Mouse (Mus musculus): ENCODE data around the gene Svep1. TPM values are rescaled to one million over a fixed set of nuclear protein-coding genes. Genes with fewer than 3 reads are reported as not detected.

The Svep1 gene
- polyA plus RNA-seq, 1 experiment from 2014 or later = 3.3 TPM

GRCm38 (mm10) chr4:58064721-58065120, 141.9 kb downstream of the Svep1 start:
- Histone ChIP-seq H3K36me3 (replicated peaks) (peaks cover 6% of the 10 kb centered on the region; the same call in 1 of the 2 replicates), H3K4me3 (no peak overlapping the region), H3K9me3 (no peaks in the 10 kb centered on the region), H3K4me1 (0 out of 2 replicates have a peak, but pooled peaks cover 5% of the 10 kb centered on the region), H3K27ac (replicated peaks) (no peak overlapping the region), H3K27me3 (replicated peaks; ENCODE audit: low read depth, poor library complexity, severe bottlenecking) (no peaks in the 10 kb centered on the region)
- WGBS = 68% methylated on average over 2 of the region's 2 CpGs
- no peak for DNase-seq (ENCODE audit: low spot score)

GRCm38 (mm10) chr4:58062933-58063332, 143.7 kb downstream of the Svep1 start:
- peaks cover 6% of the 10 kb centered on the region; the same call in 1 of the 2 replicates for H3K36me3 ChIP-seq (replicated peaks)
- H3K27ac ChIP-seq (replicated peaks) = no peak overlapping the region
- no peaks in the 10 kb centered on the region for H3K9me3 ChIP-seq
- H3K4me1 ChIP-seq = 0 out of 2 replicates have a peak, but pooled peaks cover 5% of the 10 kb centered on the region
- DNase-seq (ENCODE audit: low spot score) = no peak
- H3K27me3 ChIP-seq (replicated peaks; ENCODE audit: low read depth, poor library complexity, severe bottlenecking) = no peaks in the 10 kb centered on the region
- no peak overlapping the region for H3K4me3 ChIP-seq
- 88% methylated on average over 1 of the region's 1 CpGs for WGBS

GRCm38 (mm10) chr4:58055653-58056052, 151.0 kb downstream of the Svep1 start:
- Histone ChIP-seq H3K4me3 (no peak overlapping the region), H3K4me1 (peaks cover 7% of the 10 kb centered on the region; the same call in 1 of the 2 replicates), H3K9me3 (no peaks in the 10 kb centered on the region), H3K27ac (replicated peaks) (no peak overlapping the region), H3K27me3 (replicated peaks; ENCODE audit: low read depth, poor library complexity, severe bottlenecking) (no peaks in the 10 kb centered on the region), H3K36me3 (replicated peaks) (no peaks in the 10 kb centered on the region)
- no peak for DNase-seq (ENCODE audit: low spot score)

GRCm38 (mm10) chr4:58054441-58054840, 152.2 kb downstream of the Svep1 start:
- DNase-seq (ENCODE audit: low spot score) = no peak
- H3K4me1 ChIP-seq = peaks cover 7% of the 10 kb centered on the region; the same call in 1 of the 2 replicates
- no peak overlapping the region for H3K4me3 ChIP-seq
- H3K27me3 ChIP-seq (replicated peaks; ENCODE audit: low read depth, poor library complexity, severe bottlenecking) = no peaks in the 10 kb centered on the region
- H3K9me3 ChIP-seq = no peaks in the 10 kb centered on the region
- 70% methylated on average over 5 of the region's 5 CpGs for WGBS
- H3K27ac ChIP-seq (replicated peaks) = no peak overlapping the region
- no peaks in the 10 kb centered on the region for H3K36me3 ChIP-seq (replicated peaks)

- H3K27me3 ChIP-seq (replicated peaks; ENCODE audit: low read depth, poor library complexity, severe bottlenecking) = no peaks in the 10 kb centered on the region
- peaks cover 7% of the 10 kb centered on the region; the same call in 1 of the 2 replicates for H3K4me1 ChIP-seq
- H3K9me3 ChIP-seq = no peaks in the 10 kb centered on the region
- DNase-seq (ENCODE audit: low spot score) = no peak
- H3K27ac ChIP-seq (replicated peaks) = no peak overlapping the region
- WGBS = 85% methylated on average over 8 of the region's 8 CpGs
- no peak overlapping the region for H3K4me3 ChIP-seq
- H3K36me3 ChIP-seq (replicated peaks) = no peaks in the 10 kb centered on the region
Measured at GRCm38 (mm10) chr4:58050746-58051145, 155.9 kb downstream of the Svep1 start.

GRCm38 (mm10) chr4:58050276-58050675, 156.4 kb downstream of the Svep1 start:
- 89% methylated on average over 8 of the region's 8 CpGs for WGBS
- Histone ChIP-seq H3K27ac (replicated peaks) (no peak overlapping the region), H3K27me3 (replicated peaks; ENCODE audit: low read depth, poor library complexity, severe bottlenecking) (no peaks in the 10 kb centered on the region), H3K4me3 (no peak overlapping the region), H3K9me3 (no peaks in the 10 kb centered on the region), H3K36me3 (replicated peaks) (no peaks in the 10 kb centered on the region), H3K4me1 (peaks cover 6% of the 10 kb centered on the region; the same call in 1 of the 2 replicates)
- DNase-seq (ENCODE audit: low spot score) = no peak

- H3K36me3 ChIP-seq (replicated peaks) = no peaks in the 10 kb centered on the region
- H3K4me1 ChIP-seq = no peaks in the 10 kb centered on the region
- H3K4me3 ChIP-seq = no peak overlapping the region
- H3K27ac ChIP-seq (replicated peaks) = no peak overlapping the region
- H3K9me3 ChIP-seq = no peaks in the 10 kb centered on the region
- H3K27me3 ChIP-seq (replicated peaks; ENCODE audit: low read depth, poor library complexity, severe bottlenecking) = no peaks in the 10 kb centered on the region
- 93% methylated on average over 6 of the region's 6 CpGs for WGBS
- no peak for DNase-seq (ENCODE audit: low spot score)
Measured at GRCm38 (mm10) chr4:58044833-58045232, 161.8 kb downstream of the Svep1 start.

GRCm38 (mm10) chr4:58044356-58044755, 162.3 kb downstream of the Svep1 start:
- H3K36me3 ChIP-seq (replicated peaks) = no peaks in the 10 kb centered on the region
- H3K27me3 ChIP-seq (replicated peaks; ENCODE audit: low read depth, poor library complexity, severe bottlenecking) = no peaks in the 10 kb centered on the region
- H3K27ac ChIP-seq (replicated peaks) = no peak overlapping the region
- H3K4me3 ChIP-seq = no peak overlapping the region
- no peaks in the 10 kb centered on the region for H3K9me3 ChIP-seq
- no peaks in the 10 kb centered on the region for H3K4me1 ChIP-seq
- DNase-seq (ENCODE audit: low spot score) = no peak
- 93% methylated on average over 3 of the region's 3 CpGs for WGBS

GRCm38 (mm10) chr4:58040093-58040492, 166.6 kb downstream of the Svep1 start:
- WGBS = 87% methylated on average over 2 of the region's 2 CpGs
- no peak overlapping the region for H3K27ac ChIP-seq (replicated peaks)
- no peak overlapping the region for H3K4me3 ChIP-seq
- H3K9me3 ChIP-seq = no peaks in the 10 kb centered on the region
- no peaks in the 10 kb centered on the region for H3K4me1 ChIP-seq
- DNase-seq (ENCODE audit: low spot score) = no peak
- no peaks in the 10 kb centered on the region for H3K36me3 ChIP-seq (replicated peaks)
- no peaks in the 10 kb centered on the region for H3K27me3 ChIP-seq (replicated peaks; ENCODE audit: low read depth, poor library complexity, severe bottlenecking)

GRCm38 (mm10) chr4:58037096-58037705, 169.5 kb downstream of the Svep1 start:
- DNase-seq (ENCODE audit: low spot score) = no peak
- Histone ChIP-seq H3K4me3 (no peak overlapping the region), H3K4me1 (peaks cover 6% of the 10 kb centered on the region), H3K27ac (replicated peaks) (no peak overlapping the region), H3K9me3 (no peaks in the 10 kb centered on the region), H3K27me3 (replicated peaks; ENCODE audit: low read depth, poor library complexity, severe bottlenecking) (no peaks in the 10 kb centered on the region), H3K36me3 (replicated peaks) (no peaks in the 10 kb centered on the region)
- WGBS = 87% methylated on average over 6 of the region's 6 CpGs

GRCm38 (mm10) chr4:58034663-58035062, 172.0 kb downstream of the Svep1 start:
- 0 out of 2 replicates have a peak overlapping the region, but pooled peaks have one; percentile 13 for H3K4me3 ChIP-seq
- H3K4me1 ChIP-seq = peaks cover 6% of the 10 kb centered on the region
- no peak for DNase-seq (ENCODE audit: low spot score)
- WGBS = 52% methylated on average over 13 of the region's 13 CpGs
- H3K9me3 ChIP-seq = no peaks in the 10 kb centered on the region
- no peak overlapping the region for H3K27ac ChIP-seq (replicated peaks)
- no peaks in the 10 kb centered on the region for H3K27me3 ChIP-seq (replicated peaks; ENCODE audit: low read depth, poor library complexity, severe bottlenecking)
- H3K36me3 ChIP-seq (replicated peaks) = no peaks in the 10 kb centered on the region

- no peaks in the 10 kb centered on the region for H3K9me3 ChIP-seq
- no peak for DNase-seq (ENCODE audit: low spot score)
- 87% methylated on average over 1 of the region's 1 CpGs for WGBS
- no peak overlapping the region for H3K4me3 ChIP-seq
- H3K27me3 ChIP-seq (replicated peaks; ENCODE audit: low read depth, poor library complexity, severe bottlenecking) = no peaks in the 10 kb centered on the region
- no peak overlapping the region for H3K27ac ChIP-seq (replicated peaks)
- peaks cover 6% of the 10 kb centered on the region for H3K4me1 ChIP-seq
- H3K36me3 ChIP-seq (replicated peaks) = no peaks in the 10 kb centered on the region
Measured at GRCm38 (mm10) chr4:58032714-58033113, 173.9 kb downstream of the Svep1 start.

- no peak for DNase-seq (ENCODE audit: low spot score)
- Histone ChIP-seq H3K9me3 (no peaks in the 10 kb centered on the region), H3K27me3 (replicated peaks; ENCODE audit: low read depth, poor library complexity, severe bottlenecking) (no peaks in the 10 kb centered on the region), H3K27ac (replicated peaks) (no peak within 1 kb of the TSS), H3K4me3 (no peak within 1 kb of the TSS), H3K4me1 (no peaks in the 10 kb centered on the region), H3K36me3 (replicated peaks) (no peaks in the 10 kb centered on the region)
- WGBS = 94% methylated on average over 5 of the region's 5 CpGs
Measured at GRCm38 (mm10) chr4:58009024-58009423, 197.6 kb downstream of the Svep1 start, which contains the start of gene Txndc8. TSS of gene Txndc8 (minus strand) at chr4:58009124.
